Mouse (Mus musculus): Measurements from ENCODE around the gene Cdhr3.

DNA sequence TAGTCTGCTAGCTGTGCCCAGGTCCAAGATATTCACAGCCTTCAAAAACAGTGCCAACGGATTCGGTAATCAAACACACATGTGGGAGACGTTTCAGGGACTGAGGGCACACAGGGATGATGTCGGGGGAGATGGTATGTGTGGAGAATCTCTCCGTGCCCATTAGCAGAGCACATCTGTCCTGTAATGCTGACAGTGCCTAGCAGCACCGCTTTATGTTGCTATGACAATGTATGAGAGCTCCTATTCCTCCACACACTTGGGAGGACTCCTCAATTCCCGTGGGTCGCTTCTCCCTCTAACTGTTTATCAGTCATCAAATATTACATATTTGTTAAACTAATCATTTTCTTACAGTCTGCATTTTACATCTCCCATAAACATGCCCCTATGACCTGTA, 9.0 kb upstream of the Cdhr3 start:
- TF ChIP-seq CTCF (conservative IDR thresholded peaks at IDR 0.05; ENCODE audit: low read length) = no peak
- no peak for TF ChIP-seq POU5F1 (IDR thresholded peaks at IDR 0.05; ENCODE audit: borderline replicate concordance, low read length)
- TF ChIP-seq NANOG (IDR thresholded peaks at IDR 0.05; ENCODE audit: borderline replicate concordance, low read length) = no peak
